Mouse (Mus musculus): ENCODE measurements around the gene Hoxa7. TPM values are rescaled to one million over a fixed set of nuclear protein-coding genes. Genes with fewer than 3 reads are reported as not detected.

Gene Hoxa7
- 9.6 TPM for polyA plus RNA-seq (2014; fragmentation: Illumina TruSeq; extraction: RNeasy Lipid Tissue Mini Kit (QIAGEN cat#74804); ENCODE audit: low read depth, low replicate concordance)

GRCm38 (mm10) chr6:52221337-52221992 is at the start of gene Hoxa7:
Gene Hoxa7 (minus strand): TSS chr6:52221854.

GRCm38 (mm10) chr6:52260654-52261575 is 39.3 kb upstream of the Hoxa7 start, which contains the start of gene Hoxa13:
Gene Hoxa13 (minus strand): TSS chr6:52260880.

GRCm38 (mm10) chr6:52245757-52246142 is 24.1 kb upstream of the Hoxa7 start, which contains the start of gene Hoxa11:
Gene Hoxa11 (minus strand): TSS chr6:52245810.

DNA sequence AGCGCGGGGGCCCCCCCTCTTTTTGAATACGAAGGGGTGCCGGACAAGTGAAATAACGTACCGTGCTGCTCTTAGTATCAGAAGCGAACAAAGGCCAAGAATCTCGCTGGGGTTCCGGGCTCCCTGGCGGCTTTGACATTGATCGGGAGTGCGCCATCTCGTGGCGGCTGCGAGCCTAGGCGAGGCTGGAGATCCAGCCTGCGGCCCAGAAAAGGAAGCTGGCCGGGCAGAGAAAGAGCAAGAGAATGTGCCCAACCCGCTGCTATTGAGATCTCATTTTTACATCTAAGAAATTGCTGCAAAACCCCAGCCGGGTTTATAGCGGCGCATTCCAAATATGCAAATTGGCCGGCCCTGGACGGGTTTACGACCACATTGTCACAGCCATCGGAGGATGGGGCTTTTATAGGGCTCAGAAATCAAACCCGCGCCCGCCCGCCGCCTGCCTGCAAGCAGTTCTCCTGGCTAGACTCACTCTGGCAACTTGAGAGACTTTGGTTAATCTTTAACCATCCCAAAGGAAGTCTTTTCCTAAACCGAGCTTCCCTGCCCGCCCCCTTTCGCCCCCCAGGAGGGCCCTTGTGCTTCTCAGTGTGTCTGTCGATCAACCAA is 18.8 kb upstream of the Hoxa7 start, which contains the start of gene Hoxa10:
Hoxa10 (minus strand) TSS at position 466 of the 612 bp plus-strand sequence.

DNA sequence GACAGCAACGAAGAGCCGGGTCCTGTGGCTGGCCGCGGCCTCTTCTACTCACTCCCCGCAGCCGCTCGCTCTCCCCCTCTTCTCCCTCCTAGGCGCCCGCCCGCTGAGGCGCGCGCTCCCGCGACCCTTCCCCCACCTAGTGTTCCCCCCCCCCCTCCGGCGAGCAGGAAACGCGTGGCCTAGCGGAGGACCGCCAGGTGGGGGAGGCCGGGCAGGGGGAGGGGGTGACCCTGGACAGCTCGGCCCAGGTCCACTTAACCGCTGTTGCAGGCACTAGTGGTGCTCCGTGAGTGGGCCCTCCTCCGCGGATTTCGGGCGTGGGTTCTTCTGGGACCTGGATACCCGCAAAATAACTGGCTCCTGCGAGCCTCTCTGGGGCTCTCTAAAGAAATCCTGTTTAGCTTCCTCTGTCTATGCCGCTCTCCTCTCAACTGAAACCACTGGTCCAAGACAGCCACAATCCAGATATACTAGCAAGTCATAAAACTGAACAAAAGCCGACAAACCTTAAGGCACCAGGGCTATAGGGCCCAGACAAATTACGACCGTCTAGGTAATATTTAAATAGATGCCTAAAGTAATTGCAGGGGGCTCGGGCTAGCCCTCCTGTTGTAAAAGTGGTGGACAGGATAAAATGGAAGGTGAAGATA is 9.0 kb upstream of the Hoxa7 start, which contains the start of gene Hoxa9:
Hoxa9 (minus strand) TSS at position 574 of the 650 bp plus-strand sequence.

GRCm38 (mm10) chr6:52213119-52213986 is 8.3 kb downstream of the Hoxa7 start, which contains the start of the genes Hoxa3 and Gm28308:
Gene Hoxa3 (minus strand): TSS chr6:52213336.
Gene Gm28308 (minus strand): TSS chr6:52213339.

DNA sequence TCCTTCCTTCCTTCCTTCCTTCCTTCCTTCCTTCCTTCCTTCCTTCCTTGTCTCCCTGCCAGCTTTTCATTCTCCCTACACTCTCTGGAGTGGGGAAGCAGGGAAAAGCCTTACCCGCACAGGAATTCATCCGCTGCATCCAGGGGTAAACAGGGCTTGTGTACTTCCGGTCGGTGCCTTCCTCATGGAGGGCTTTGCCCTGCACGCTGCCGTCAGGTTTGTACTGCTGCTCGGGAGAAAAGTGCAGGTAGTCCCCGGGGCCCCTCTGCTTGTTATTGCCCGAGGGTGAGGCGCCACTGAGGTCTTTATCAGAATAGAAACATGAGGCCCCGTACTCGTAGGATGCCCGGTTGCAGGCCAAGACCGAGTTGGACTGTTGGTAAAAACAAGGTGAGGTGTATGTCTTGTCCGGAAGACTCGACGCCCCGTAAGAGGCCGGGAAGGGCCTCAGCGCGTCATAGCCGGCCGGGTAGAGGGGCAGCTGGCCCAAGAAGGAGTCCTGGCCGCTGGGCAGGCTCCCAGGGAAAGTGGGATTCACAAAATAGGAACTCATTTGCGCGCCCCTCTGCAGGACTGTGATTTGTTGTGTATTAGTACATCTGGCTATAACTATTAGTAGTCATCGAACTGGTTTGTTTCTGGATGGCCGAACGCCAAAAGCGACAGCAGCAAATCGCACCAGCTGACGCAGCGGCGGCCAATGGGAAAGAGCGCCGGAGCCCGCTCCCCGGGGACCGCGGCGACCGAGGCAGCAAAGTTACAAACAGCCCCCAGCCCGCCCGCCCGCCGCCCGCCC is 13.4 kb downstream of the Hoxa7 start, which contains the start of gene Hoxa6:
Hoxa6 (minus strand) TSS at position 651 of the 796 bp plus-strand sequence.

GRCm38 (mm10) chr6:52204050-52204752 is 17.5 kb downstream of the Hoxa7 start, which contains the start of gene Hoxa5:
Gene Hoxa5 (minus strand): TSS chr6:52204587.

DNA sequence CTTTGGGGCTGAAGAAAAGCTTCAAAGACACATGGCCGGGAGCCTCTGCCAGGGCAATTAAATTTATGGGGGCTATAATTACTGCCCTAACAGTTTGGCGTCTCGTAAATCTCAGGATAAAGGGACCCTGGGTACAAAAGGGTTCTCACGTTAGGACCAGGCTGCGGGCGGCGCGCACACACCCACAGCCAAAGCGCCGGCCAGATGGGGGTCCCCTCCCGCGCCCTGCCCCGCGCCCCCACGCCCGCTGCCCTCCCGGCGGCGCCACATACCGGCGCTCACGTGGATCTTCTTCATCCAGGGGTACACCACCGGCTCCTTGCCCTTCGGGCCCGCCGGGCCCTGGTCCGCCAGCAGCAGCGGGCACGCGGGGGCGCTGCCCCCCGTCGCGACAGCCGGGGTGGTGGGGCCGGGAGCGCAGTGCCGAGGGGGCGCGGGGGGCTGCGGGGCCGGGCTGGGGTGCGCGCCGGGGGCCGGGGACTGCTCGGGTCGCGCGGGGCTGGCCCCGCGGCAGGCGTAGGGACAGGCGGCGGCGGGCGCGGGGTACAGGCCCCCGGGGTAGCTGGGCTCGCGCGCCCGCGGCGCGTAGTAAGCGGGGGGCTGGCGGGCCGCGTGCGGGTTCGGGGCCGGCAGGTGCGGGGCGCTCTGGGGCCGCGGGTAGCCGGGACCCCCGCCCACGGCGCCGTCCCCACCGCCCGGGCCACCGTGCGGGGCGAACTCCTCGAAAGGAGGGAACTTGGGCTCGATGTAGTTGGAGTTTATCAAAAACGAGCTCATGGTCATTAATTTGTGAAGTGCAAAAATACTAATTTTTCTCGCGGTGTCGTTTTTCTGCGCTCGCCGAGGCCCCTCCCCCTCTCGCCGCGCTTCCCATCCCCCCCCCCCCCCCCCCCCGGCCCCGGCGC is 30.5 kb downstream of the Hoxa7 start, which contains the start of gene Hoxa4:
Hoxa4 (minus strand) TSS at position 848 of the 905 bp plus-strand sequence.

GRCm38 (mm10) chr6:52177061-52177735 is 44.5 kb downstream of the Hoxa7 start, which contains the start of gene 5730596B20Rik:
Gene 5730596B20Rik (plus strand): TSS chr6:52177498.

DNA sequence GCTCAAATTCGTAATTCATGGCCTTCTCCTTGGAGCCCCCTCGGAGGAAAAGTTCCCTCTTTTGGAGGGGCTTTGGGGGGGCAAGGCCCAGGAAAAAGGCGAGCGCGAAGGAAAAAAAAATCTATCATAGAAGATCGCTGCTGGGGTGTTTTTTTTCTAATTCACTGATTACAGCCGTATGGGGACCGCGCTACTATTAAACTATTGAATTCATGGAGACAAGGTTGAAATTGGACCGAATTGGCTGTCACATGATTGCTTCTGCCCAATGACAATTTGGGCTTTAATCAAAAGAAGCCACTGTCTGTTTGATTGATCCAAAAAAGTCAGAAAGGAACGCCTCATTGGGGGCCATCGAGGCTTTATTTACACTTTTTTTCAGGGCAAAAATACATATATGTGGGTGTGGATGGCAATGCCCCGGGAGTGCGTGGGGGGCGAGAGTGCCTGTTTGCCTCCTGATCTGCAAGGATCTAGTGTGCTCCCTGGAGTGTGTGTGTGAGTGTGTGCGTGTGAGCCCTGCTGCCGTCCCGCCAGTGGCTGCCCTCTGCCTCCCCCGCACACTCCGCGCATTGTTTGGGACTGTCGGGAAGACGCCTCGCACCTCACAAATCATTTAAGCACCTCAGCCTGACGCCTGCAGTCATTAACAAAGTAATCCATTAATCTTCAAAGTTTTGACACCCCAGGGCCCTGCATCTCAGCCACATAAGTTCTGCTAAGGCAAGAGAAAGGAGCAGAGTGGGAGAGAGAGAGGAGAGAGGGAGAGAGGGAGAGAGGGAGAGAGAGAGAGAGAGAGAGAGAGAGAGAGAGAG is 56.8 kb downstream of the Hoxa7 start, which contains the start of gene Hoxa2:
Hoxa2 (minus strand) TSS at position 206 of the 815 bp plus-strand sequence.

Other genes starting within 250 kb of the Hoxa7 start
- 80.7 TPM for gene Skap2, start 209.3 kb downstream of the Hoxa7 start, polyA plus RNA-seq (2014; fragmentation: Illumina TruSeq; extraction: RNeasy Lipid Tissue Mini Kit (QIAGEN cat#74804); ENCODE audit: low read depth, low replicate concordance)
- gene Hoxa1, start 63.5 kb downstream of the Hoxa7 start, polyA plus RNA-seq (2014; fragmentation: Illumina TruSeq; extraction: RNeasy Lipid Tissue Mini Kit (QIAGEN cat#74804); ENCODE audit: low read depth, low replicate concordance), result 0.93 TPM
- 1.5 TPM for gene Hoxa2, start 57.0 kb downstream of the Hoxa7 start, polyA plus RNA-seq (2014; fragmentation: Illumina TruSeq; extraction: RNeasy Lipid Tissue Mini Kit (QIAGEN cat#74804); ENCODE audit: low read depth, low replicate concordance)
- not detected for gene 5730596B20Rik, start 44.4 kb downstream of the Hoxa7 start, polyA plus RNA-seq (2014; fragmentation: Illumina TruSeq; extraction: RNeasy Lipid Tissue Mini Kit (QIAGEN cat#74804); ENCODE audit: low read depth, low replicate concordance)
- gene Hoxa4, start 30.1 kb downstream of the Hoxa7 start, polyA plus RNA-seq (2014; fragmentation: Illumina TruSeq; extraction: RNeasy Lipid Tissue Mini Kit (QIAGEN cat#74804); ENCODE audit: low read depth, low replicate concordance), result 0.47 TPM
- gene Hoxa5, start 17.3 kb downstream of the Hoxa7 start, polyA plus RNA-seq (2014; fragmentation: Illumina TruSeq; extraction: RNeasy Lipid Tissue Mini Kit (QIAGEN cat#74804); ENCODE audit: low read depth, low replicate concordance), result 11.8 TPM
- not detected for gene Hoxa6, start 13.1 kb downstream of the Hoxa7 start, polyA plus RNA-seq (2014; fragmentation: Illumina TruSeq; extraction: RNeasy Lipid Tissue Mini Kit (QIAGEN cat#74804); ENCODE audit: low read depth, low replicate concordance)
- 3.1 TPM for gene Hoxa3, start 8.5 kb downstream of the Hoxa7 start, polyA plus RNA-seq (2014; fragmentation: Illumina TruSeq; extraction: RNeasy Lipid Tissue Mini Kit (QIAGEN cat#74804); ENCODE audit: low read depth, low replicate concordance)
- gene Gm28308, start 8.5 kb downstream of the Hoxa7 start, polyA plus RNA-seq (2014; fragmentation: Illumina TruSeq; extraction: RNeasy Lipid Tissue Mini Kit (QIAGEN cat#74804); ENCODE audit: low read depth, low replicate concordance), result not detected
- gene Hoxa9, start 9.2 kb upstream of the Hoxa7 start, polyA plus RNA-seq (2014; fragmentation: Illumina TruSeq; extraction: RNeasy Lipid Tissue Mini Kit (QIAGEN cat#74804); ENCODE audit: low read depth, low replicate concordance), result 1.1 TPM
- 1.0 TPM for gene Hoxa10, start 19.0 kb upstream of the Hoxa7 start, polyA plus RNA-seq (2014; fragmentation: Illumina TruSeq; extraction: RNeasy Lipid Tissue Mini Kit (QIAGEN cat#74804); ENCODE audit: low read depth, low replicate concordance)
- gene Hoxa11, start 24.0 kb upstream of the Hoxa7 start, polyA plus RNA-seq (2014; fragmentation: Illumina TruSeq; extraction: RNeasy Lipid Tissue Mini Kit (QIAGEN cat#74804); ENCODE audit: low read depth, low replicate concordance), result not detected
- not detected for gene Hoxa13, start 39.0 kb upstream of the Hoxa7 start, polyA plus RNA-seq (2014; fragmentation: Illumina TruSeq; extraction: RNeasy Lipid Tissue Mini Kit (QIAGEN cat#74804); ENCODE audit: low read depth, low replicate concordance)
- gene Evx1, start 91.6 kb upstream of the Hoxa7 start, polyA plus RNA-seq (2014; fragmentation: Illumina TruSeq; extraction: RNeasy Lipid Tissue Mini Kit (QIAGEN cat#74804); ENCODE audit: low read depth, low replicate concordance), result not detected

Data from adrenal gland, adult 10 weeks (tissue).